Mouse (Mus musculus) neural tube, embryonic 12.5 days (tissue): ENCODE results near the gene Rbm44. TPM values are rescaled to one million over a fixed set of nuclear protein-coding genes. Genes with fewer than 3 reads are reported as not detected.

Source experiments
- ATAC-seq: fragments of 200-750 bp; cut with Nextera tagmentation; 2 replicates; pipeline ENCODE4 v1.8.0; 2017; ENCODE audit warnings: low read depth, mild to moderate bottlenecking, moderate TSS enrichment, moderate library complexity; ENCODE audit not compliant: low FRiP score
- H3K27ac ChIP-seq: fragments of 300-500 bp; sonication (generic); 2 replicates; pipeline ENCODE4 v1.5.1; 2016
- H3K27me3 ChIP-seq: fragments of 300-500 bp; sonication (generic); replicated peaks from 2 replicates; pipeline ENCODE4 v1.6.1; 2016; ENCODE audit warnings: mild to moderate bottlenecking
- H3K36me3 ChIP-seq: fragments of 300-500 bp; sonication (generic); 2 replicates; pipeline ENCODE4 v1.6.1; 2016; ENCODE audit warnings: mild to moderate bottlenecking
- H3K4me1 ChIP-seq: fragments of 300-500 bp; sonication (generic); 2 replicates; pipeline ENCODE4 v1.6.1; 2016
- H3K4me2 ChIP-seq: fragments of 300-500 bp; sonication (generic); replicated peaks from 2 replicates; pipeline ENCODE4 v1.6.1; 2016; ENCODE audit warnings: mild to moderate bottlenecking
- H3K4me3 ChIP-seq: fragments of 300-500 bp; sonication (generic); 2 replicates; pipeline ENCODE4 v1.5.1; 2016
- H3K9ac ChIP-seq: fragments of 300-500 bp; sonication (generic); 2 replicates; pipeline ENCODE4 v1.6.1; 2016; ENCODE audit warnings: mild to moderate bottlenecking
- H3K9me3 ChIP-seq: fragments of 300-500 bp; sonication (generic); 2 replicates; pipeline ENCODE4 v1.6.1; 2016; ENCODE audit warnings: mild to moderate bottlenecking
- WGBS: fragments of 180-500 bp; shearing (Covaris S2); methylation state at CpG from one replicate; pipeline ENCODE4 v1.1.7; 2016; 5-methylcytosine and 5-hydroxymethylcytosine counted together
- polyA plus RNA-seq: library from polyadenylated mRNA; unstranded; fragments of >200 nt; fragmentation: Nextera tagmentation; extraction: Ambion mirVana; gene quantifications from 2 replicates; pipeline ENCODE4 v1.2.1, GENCODE M21; 2016

Rbm44 gene
- polyA plus RNA-seq, 1 experiment from 2014 or later, result 1.5 TPM

DNA sequence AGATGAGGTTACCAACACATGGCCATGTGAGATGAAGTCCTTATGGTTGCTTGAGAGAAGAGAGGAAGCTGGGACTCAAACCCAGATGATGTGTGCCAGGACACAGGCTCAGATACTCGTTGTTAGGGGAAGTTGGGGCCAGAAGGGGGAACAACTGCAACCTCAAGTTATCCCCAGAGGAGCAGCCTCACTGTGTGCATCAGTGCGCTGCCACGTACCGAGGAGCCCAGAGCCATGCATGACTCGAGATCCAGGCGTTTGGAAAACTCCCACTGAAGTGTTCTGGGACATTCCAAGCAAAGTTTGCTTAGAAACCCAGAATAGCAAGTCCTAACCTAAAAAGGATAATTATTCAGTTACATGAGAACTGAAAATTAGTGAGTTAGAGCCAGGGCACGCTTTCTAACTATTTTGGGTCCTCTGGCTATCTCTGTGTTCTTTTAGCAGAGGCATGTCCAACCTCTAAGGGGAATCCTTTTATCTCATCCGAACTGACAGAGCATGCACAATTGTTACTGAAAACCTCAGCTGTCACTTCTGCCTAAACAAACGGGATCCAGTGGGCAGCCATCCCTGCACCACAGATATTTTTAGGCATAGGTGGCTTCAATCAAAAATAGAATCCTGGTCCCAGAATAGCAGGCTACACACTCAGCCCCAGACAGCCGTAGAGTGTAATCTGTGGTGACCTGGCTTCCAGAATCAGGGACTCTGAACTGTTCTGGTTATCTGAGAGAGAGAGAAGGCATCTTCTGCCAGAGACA lies 71.8 kb downstream of the Rbm44 start:
- Histone ChIP-seq H3K4me2 (no peak overlapping the region), H3K27ac (no peak overlapping the region), H3K9ac (no peak overlapping the region), H3K4me1 (no peaks in the 10 kb centered on the region), H3K27me3 (no peaks in the 10 kb centered on the region), H3K9me3 (no peaks in the 10 kb centered on the region), H3K4me3 (no peak overlapping the region), H3K36me3 (no peaks in the 10 kb centered on the region)
- ATAC-seq, result no peak
- 79% methylated on average over 10 of the region's 10 CpGs for WGBS

DNA sequence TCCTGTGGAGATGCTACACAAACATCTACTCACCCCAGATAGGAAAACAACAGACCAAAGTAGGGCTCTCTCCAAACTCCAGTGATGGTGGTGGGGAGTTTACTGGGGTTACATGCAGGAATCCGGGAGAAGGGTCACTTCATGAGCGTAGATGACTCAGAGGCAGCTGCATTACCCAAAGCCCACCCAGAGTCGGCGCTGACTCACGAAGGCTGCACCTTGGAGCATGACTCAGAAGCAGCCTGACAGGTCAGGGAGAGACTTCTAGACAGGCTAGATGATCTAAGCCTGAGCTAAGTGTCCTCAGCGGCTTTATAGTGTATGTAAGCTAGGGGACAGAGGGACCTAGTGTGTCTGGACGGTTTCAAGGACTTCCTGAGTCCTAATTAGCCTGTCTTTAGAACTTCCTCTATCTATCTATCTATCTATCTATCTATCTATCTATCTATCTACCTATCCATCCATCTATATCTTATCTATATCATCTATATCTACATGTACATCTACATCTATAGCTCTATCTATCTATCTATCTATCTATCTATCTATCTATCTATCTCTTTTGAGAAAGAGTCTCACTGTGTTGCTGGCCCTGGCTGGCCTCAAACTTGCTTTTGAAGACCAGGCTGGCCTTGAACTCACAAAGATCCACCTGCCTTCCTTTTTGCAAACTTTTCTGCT lies 74.9 kb downstream of the Rbm44 start:
- 88% methylated on average over 7 of the region's 7 CpGs for WGBS
- ATAC-seq, result no peak
- Histone ChIP-seq H3K4me1 (no peaks in the 10 kb centered on the region), H3K4me3 (no peak overlapping the region), H3K9ac (no peak overlapping the region), H3K4me2 (no peak overlapping the region), H3K36me3 (no peaks in the 10 kb centered on the region), H3K9me3 (no peaks in the 10 kb centered on the region), H3K27me3 (no peaks in the 10 kb centered on the region), H3K27ac (no peak overlapping the region)

DNA sequence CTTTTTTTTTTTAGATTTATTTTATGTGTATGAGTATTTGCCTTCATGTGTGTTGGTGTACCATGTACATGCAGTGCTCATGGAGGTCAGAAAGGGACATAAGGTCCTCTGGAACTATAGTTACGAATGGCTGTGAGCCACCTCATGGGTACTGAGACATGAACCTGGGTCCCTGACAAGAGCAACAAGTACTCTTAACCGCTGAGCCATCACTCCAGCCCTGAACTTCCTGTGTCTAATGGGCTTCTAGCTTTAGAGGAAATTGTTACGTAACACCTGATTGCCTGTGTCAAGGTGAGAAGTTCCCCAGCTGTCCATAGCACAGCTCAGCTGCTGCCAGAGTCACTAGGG lies 75.4 kb downstream of the Rbm44 start:
- Histone ChIP-seq H3K9me3 (no peaks in the 10 kb centered on the region), H3K27ac (no peak overlapping the region), H3K27me3 (no peaks in the 10 kb centered on the region), H3K9ac (no peak overlapping the region), H3K4me1 (no peaks in the 10 kb centered on the region), H3K4me3 (no peak overlapping the region), H3K36me3 (no peaks in the 10 kb centered on the region), H3K4me2 (no peak overlapping the region)
- WGBS, result 89% methylated on average over 3 of the region's 3 CpGs
- no peak for ATAC-seq

Other genes with a start within 250 kb of the Rbm44 start
- 0.15 and 0.20 TPM in 2 replicates for gene Mlph, start 230.0 kb upstream of the Rbm44 start, polyA plus RNA-seq
- not detected in 2 replicates for gene Prlh, start 192.0 kb upstream of the Rbm44 start, polyA plus RNA-seq
- not detected in 2 replicates for gene Rab17, start 175.4 kb upstream of the Rbm44 start, polyA plus RNA-seq
- 27.6 and 27.9 TPM in 2 replicates for gene Lrrfip1, start 146.4 kb upstream of the Rbm44 start, polyA plus RNA-seq
- gene Ramp1, start 34.7 kb downstream of the Rbm44 start, polyA plus RNA-seq, result 0.31 and 0.44 TPM in 2 replicates
- gene Ube2f, start 105.2 kb downstream of the Rbm44 start, polyA plus RNA-seq, result 71.4 and 71.8 TPM in 2 replicates
- 12.8 and 16.1 TPM in 2 replicates for gene Scly, start 153.2 kb downstream of the Rbm44 start, polyA plus RNA-seq
- gene Espnl, start 177.0 kb downstream of the Rbm44 start, polyA plus RNA-seq, result 0.13 TPM in 2 replicates
- 0.39 and 0.55 TPM in 2 replicates for gene Klhl30, start 205.9 kb downstream of the Rbm44 start, polyA plus RNA-seq
- 0.19 and 0.33 TPM in 2 replicates for gene Erfe, start 221.3 kb downstream of the Rbm44 start, polyA plus RNA-seq